Mouse (Mus musculus) kidney, postnatal 14 days (tissue): ENCODE results near the gene Ppp6r3.

ENCODE experiments used
- DNase-seq: peaks from one replicate; pipeline ENCODE4 v3.0.0; 2022; ENCODE audit warnings: mixed read lengths

Ppp6r3 gene

GRCm38 (mm10) chr19:3575632-3576384, at the start of gene Ppp6r3:
Gene Ppp6r3 (minus strand): TSS chr19:3575749.
- DNase-seq = peak; percentile 99

- no peak for DNase-seq
Observed at GRCm38 (mm10) chr19:3625111-3625510, 49.6 kb upstream of the Ppp6r3 start.

GRCm38 (mm10) chr19:3623824-3624223, 48.3 kb upstream of the Ppp6r3 start:
- peak; percentile 76 for DNase-seq

GRCm38 (mm10) chr19:3623294-3623693, 47.7 kb upstream of the Ppp6r3 start:
- no peak for DNase-seq

GRCm38 (mm10) chr19:3620871-3621270, 45.3 kb upstream of the Ppp6r3 start:
- no peak for DNase-seq

- DNase-seq = no peak
Observed at GRCm38 (mm10) chr19:3619359-3619758, 43.8 kb upstream of the Ppp6r3 start.

GRCm38 (mm10) chr19:3613991-3614390, 38.4 kb upstream of the Ppp6r3 start:
- DNase-seq = no peak

GRCm38 (mm10) chr19:3612534-3613273, 37.2 kb upstream of the Ppp6r3 start:
- DNase-seq = no peak

- no peak for DNase-seq
Observed at GRCm38 (mm10) chr19:3611730-3612129, 36.2 kb upstream of the Ppp6r3 start.

GRCm38 (mm10) chr19:3610886-3611285, 35.3 kb upstream of the Ppp6r3 start:
- DNase-seq = peak; percentile 50

- peak; percentile 19 for DNase-seq
Observed at GRCm38 (mm10) chr19:3609826-3610225, 34.3 kb upstream of the Ppp6r3 start.

GRCm38 (mm10) chr19:3594316-3594715, 18.8 kb upstream of the Ppp6r3 start:
- no peak for DNase-seq

- DNase-seq = no peak
Observed at GRCm38 (mm10) chr19:3593379-3594055, 18.0 kb upstream of the Ppp6r3 start.

- DNase-seq = no peak
Observed at GRCm38 (mm10) chr19:3589968-3590367, 14.4 kb upstream of the Ppp6r3 start.

- DNase-seq = no peak
Observed at GRCm38 (mm10) chr19:3589547-3589946, 14.0 kb upstream of the Ppp6r3 start.

- DNase-seq = peak; percentile 38
Observed at GRCm38 (mm10) chr19:3587729-3588128, 12.2 kb upstream of the Ppp6r3 start.

- DNase-seq = peak; percentile 51
Observed at GRCm38 (mm10) chr19:3586540-3586939, 11.0 kb upstream of the Ppp6r3 start.

- no peak for DNase-seq
Observed at GRCm38 (mm10) chr19:3586026-3586425, 10.5 kb upstream of the Ppp6r3 start.

- DNase-seq = peak; percentile 55
Observed at GRCm38 (mm10) chr19:3581326-3581725, 5.8 kb upstream of the Ppp6r3 start.

- DNase-seq = no peak
Observed at GRCm38 (mm10) chr19:3577911-3578290, 2.4 kb upstream of the Ppp6r3 start.

GRCm38 (mm10) chr19:3577265-3577910, 1.8 kb upstream of the Ppp6r3 start:
- no peak for DNase-seq

- no peak for DNase-seq
Observed at GRCm38 (mm10) chr19:3576451-3577264, 1.1 kb upstream of the Ppp6r3 start.
